Mouse (Mus musculus) heart, postnatal 14 days (tissue): Measurements from ENCODE around the gene Cnot4. TPM values are rescaled to one million over a fixed set of nuclear protein-coding genes. Genes with fewer than 3 reads are reported as not detected.
A peak's percentile ranks its signal among the peaks of the same experiment; 100 is the strongest.
"Not testable (repeated sequence)": the region's sequence is repeated elsewhere in the genome, so short reads cannot be mapped to it uniquely, and the experiment has no call there.

Experiments
- DNase-seq, 2 experiments: peaks; one replicate each; pipeline ENCODE4 v3.0.0; 2021 to 2022
- intact Hi-C: fragments of 180-260 bp; cut with DNase I; formaldehyde crosslinking; loops from one replicate; pipeline ENCODE4 v1.15.1; 2025
- long read RNA-seq, 2 experiments: library from polyadenylated mRNA; stranded (forward); transcript quantifications; one replicate each; pipeline ENCODE4 v2.0.0; 2021
- total RNA-seq, 2 experiments: library from RNA; stranded (reverse); gene quantifications; 2 replicates each; pipeline ENCODE4 v1.2.3; 2021

Cnot4 gene
- total RNA-seq: 10 to 100 TPM; 22.6 to 22.8 TPM
- long read RNA-seq, experiment 1, transcript Cnot4-206 (11 exons, 3,202 nt): major isoform, 5 of 18 reads
- long read RNA-seq, experiment 1, partial matches to known transcripts: 3 of 18 reads
- long read RNA-seq, experiment 1, other reads (novel, unspliced or antisense): 1 of 18 reads
- long read RNA-seq, experiment 2, partial matches to known transcripts: 2 of 13 reads
- long read RNA-seq, experiment 2, other reads (novel, unspliced or antisense): 1 of 13 reads

- DNase-seq: peak; percentile 98 to 99
- intact Hi-C loops: loop anchor here (5.0 kb wide), 1 partner anchor 43 kb away; the partner anchor contains the start of gene Nup205
These were observed at the start of gene Cnot4 for GRCm38 (mm10) chr6:35133579-35134488. TSS of gene Cnot4 (minus strand) at chr6:35133724.

- not testable (repeated sequence) for DNase-seq
- intact Hi-C loops: loop anchor here (5.0 kb wide), 2 partner anchors 47 to 182 kb away; partner anchors contain the start of gene Cnot4
These were observed 45.8 kb upstream of the Cnot4 start for GRCm38 (mm10) chr6:35179299-35179698.

GRCm38 (mm10) chr6:35177650-35178272 is 44.2 kb upstream of the Cnot4 start:
- DNase-seq: peak in 1 of 2 experiments; percentile 41
- intact Hi-C loops: loop anchor here (5.0 kb wide), 2 partner anchors 45 to 180 kb away; partner anchors contain the start of gene Cnot4

GRCm38 (mm10) chr6:35176979-35177649 is 43.6 kb upstream of the Cnot4 start, which contains the start of gene Nup205:
TSS of gene Nup205 (plus strand) at chr6:35177421.
- peak; percentile 79 to 82 for DNase-seq
- intact Hi-C loops: loop anchor here (5.0 kb wide), 2 partner anchors 45 to 180 kb away; partner anchors contain the start of gene Cnot4

GRCm38 (mm10) chr6:35173181-35173580 is 39.7 kb upstream of the Cnot4 start:
- DNase-seq: no peak
- intact Hi-C loops: no loop called here

- DNase-seq, intact Hi-C loops: not testable (repeated sequence)
These were observed 38.5 kb upstream of the Cnot4 start for GRCm38 (mm10) chr6:35172028-35172427.

GRCm38 (mm10) chr6:35169250-35169649 is 35.7 kb upstream of the Cnot4 start:
- no peak for DNase-seq
- intact Hi-C loops: no loop called here

- intact Hi-C loops: no loop called here
- DNase-seq: no peak
These were observed 21.0 kb upstream of the Cnot4 start for GRCm38 (mm10) chr6:35154540-35154939.

GRCm38 (mm10) chr6:35147726-35148422 is 14.3 kb upstream of the Cnot4 start:
- intact Hi-C loops: no loop called here
- no peak for DNase-seq

- intact Hi-C loops: no loop called here
- DNase-seq: no peak
These were observed 12.0 kb upstream of the Cnot4 start for GRCm38 (mm10) chr6:35145569-35145968.

GRCm38 (mm10) chr6:35140351-35140750 is 6.8 kb upstream of the Cnot4 start:
- intact Hi-C loops: no loop called here

GRCm38 (mm10) chr6:35134844-35135243 is 1.3 kb upstream of the Cnot4 start:
- no peak for DNase-seq
- intact Hi-C loops: loop anchor here (5.0 kb wide), 1 partner anchor 42 kb away; the partner anchor contains the start of gene Nup205

More at GRCm38 (mm10) chr6:35140351-35140750, 6.8 kb upstream of the Cnot4 start:
- DNase-seq: no peak

GRCm38 (mm10) chr6:35133246-35133578 is 312 bp downstream of the Cnot4 start:
- intact Hi-C loops: loop anchor here (5.0 kb wide), 1 partner anchor 44 kb away; the partner anchor contains the start of gene Nup205

GRCm38 (mm10) chr6:35132806-35133205 is 718 bp downstream of the Cnot4 start:
- no peak for DNase-seq
- intact Hi-C loops: loop anchor here (5.0 kb wide), 1 partner anchor 44 kb away; the partner anchor contains the start of gene Nup205

More at GRCm38 (mm10) chr6:35133246-35133578, 312 bp downstream of the Cnot4 start:
- no peak for DNase-seq

GRCm38 (mm10) chr6:35122488-35122887 is 11.0 kb downstream of the Cnot4 start:
- DNase-seq: no peak
- intact Hi-C loops: no loop called here

GRCm38 (mm10) chr6:35121925-35122324 is 11.6 kb downstream of the Cnot4 start:
- no peak for DNase-seq
- intact Hi-C loops: no loop called here

GRCm38 (mm10) chr6:35102457-35102856 is 31.1 kb downstream of the Cnot4 start:
- intact Hi-C loops: no loop called here
- DNase-seq: no peak

GRCm38 (mm10) chr6:35084927-35085326 is 48.6 kb downstream of the Cnot4 start:
- DNase-seq: no peak
- intact Hi-C loops: no loop called here

- DNase-seq: no peak
- intact Hi-C loops: no loop called here
These were observed 58.4 kb downstream of the Cnot4 start for GRCm38 (mm10) chr6:35075148-35075547.
